Mouse (Mus musculus): ENCODE results near the gene Usp5.

DNA sequence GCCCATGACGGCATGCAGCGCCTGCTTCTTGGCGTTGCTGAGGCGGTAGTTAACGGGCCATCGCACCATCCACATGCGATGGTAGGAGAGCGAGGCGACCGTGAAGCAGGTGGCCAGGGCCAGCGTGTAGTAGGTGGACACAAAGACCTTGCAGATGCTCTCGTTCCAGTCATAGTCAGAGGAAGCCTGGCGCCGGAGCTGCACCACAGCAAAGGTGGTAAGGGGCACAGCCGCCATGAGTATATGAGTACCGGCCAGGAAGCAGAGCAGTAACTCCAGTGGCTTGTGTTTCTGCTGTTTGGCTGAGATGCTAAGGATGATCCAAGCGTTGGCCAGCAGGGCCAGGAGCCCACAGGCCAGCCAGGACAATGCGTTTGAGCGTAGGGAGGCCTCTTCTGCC is 32.0 kb upstream of the Usp5 start:
- TF ChIP-seq CTCF (IDR thresholded peaks at IDR 0.05; ENCODE audit: low read depth, low read length) (no peak), POLR2A (IDR thresholded peaks at IDR 0.05; ENCODE audit: extremely low read depth, insufficient read depth, low read length) (no peak)
